In genomic region chr17:47368401-47369086, GRCm38 (mm10) we compare ENCODE assay signal across 8 mouse cellular contexts. TPM values are rescaled to one million over a fixed set of nuclear protein-coding genes. Genes with fewer than 3 reads are reported as not detected.
DNase-seq lines count a peak whose midpoint lies in the region; ATAC-seq lines count a peak whose summit lies in the region.

Mrps10 (plus strand) TSS chr17:47368887.

- peak; percentile 87 for ATAC-seq in intestine, embryonic 14.5 days (replicated peaks; ENCODE audit: low FRiP score, low TSS enrichment, low read depth)

- peak within 1 kb of the TSS; percentile 84 for H3K4me3 ChIP-seq in intestine, embryonic 14.5 days (ENCODE audit: low read depth, low read length)

- H3K9ac ChIP-seq in intestine, embryonic 14.5 days (ENCODE audit: low read length) = peak within 1 kb of the TSS; percentile 65

- intact Hi-C loops in left cerebral cortex, postnatal 14 days (cut with DNase I) = no loop called here

- peak within 1 kb of the TSS; percentile 74 for H3K4me2 ChIP-seq in intestine, embryonic 14.5 days (ENCODE audit: low read length)

- peaks cover 16% of the 10 kb centered on the region for H3K36me3 ChIP-seq in intestine, embryonic 14.5 days (ENCODE audit: control insufficient read depth, insufficient read depth, low read length)

- peaks cover 5% of the 10 kb centered on the region; the same call in 1 of the 2 replicates for H3K4me1 ChIP-seq in intestine, embryonic 14.5 days (replicated peaks; ENCODE audit: control insufficient read depth, insufficient read depth, low read length)

- H3K9me3 ChIP-seq in intestine, embryonic 14.5 days (ENCODE audit: control insufficient read depth, low read length) = no peaks in the 10 kb centered on the region

- peak; percentile 74 to 80 for DNase-seq in adrenal gland, adult 18-20 months (ENCODE audit: low spot score in 2 of 2)
- DNase-seq in embryo, embryonic 11 days = peak; percentile 97
- peak; percentile 76 for DNase-seq in gastrocnemius, postnatal 25 days
- DNase-seq in intestine, embryonic 14.5 days (ENCODE audit: low spot score) = peak; percentile 92
- DNase-seq in left cerebral cortex, postnatal 14 days (ENCODE audit: low spot score in 2 of 2) = peak; percentile 91 to 94
- peak; percentile 92 for DNase-seq in mesoderm, embryonic 11.5 days (ENCODE audit: low read depth, low spot score)
- peak; percentile 81 to 82 for DNase-seq in right cerebral cortex, postnatal 36 days (ENCODE audit: low spot score in 2 of 2)
- peak; percentile 87 for DNase-seq in yolk sac, embryonic 10.5 days (ENCODE audit: low spot score)

- 4% methylated on average over 35 of the region's 35 CpGs for WGBS in intestine, embryonic 14.5 days

- H3K27me3 ChIP-seq in intestine, embryonic 14.5 days (replicated peaks; ENCODE audit: control insufficient read depth, insufficient read depth, low read length) = 0 out of 2 replicates have a peak, but pooled peaks cover 3% of the 10 kb centered on the region

- H3K27ac ChIP-seq in intestine, embryonic 14.5 days (ENCODE audit: low read depth) = peak within 1 kb of the TSS; percentile 67

RNA-seq across cellular contexts. Expression of gene Mrps10, which starts in this region (rescaled TPM):
- total RNA-seq in adrenal gland, adult 18-20 months (2021) = 10 to 100 TPM; 37.1 to 56.2 TPM
- 10 to 100 TPM; 31.9 to 33.5 TPM for total RNA-seq in gastrocnemius, postnatal 25 days (2021)
- polyA plus RNA-seq in intestine, embryonic 14.5 days (2014; fragmentation: Nextera tagmentation; extraction: Ambion mirVana) = 89.3 and 91.4 TPM in 2 replicates
- 10 to 100 TPM; 26.2 to 28.5 TPM for total RNA-seq in left cerebral cortex, postnatal 14 days (2021)

Comparison
In these comparisons a context has a peak if more than half of its experiments do, and no peak if none do; other contexts are left out.
1. Peak in every context shown above with its lines: DNase-seq, ATAC-seq, H3K4me3 ChIP-seq and H3K27ac ChIP-seq.